Mouse (Mus musculus): ENCODE measurements around the gene Peak1. TPM values are rescaled to one million over a fixed set of nuclear protein-coding genes. Genes with fewer than 3 reads are reported as not detected.

Gene Peak1
- polyA plus RNA-seq, 1 experiment, result 8.2 TPM

DNA sequence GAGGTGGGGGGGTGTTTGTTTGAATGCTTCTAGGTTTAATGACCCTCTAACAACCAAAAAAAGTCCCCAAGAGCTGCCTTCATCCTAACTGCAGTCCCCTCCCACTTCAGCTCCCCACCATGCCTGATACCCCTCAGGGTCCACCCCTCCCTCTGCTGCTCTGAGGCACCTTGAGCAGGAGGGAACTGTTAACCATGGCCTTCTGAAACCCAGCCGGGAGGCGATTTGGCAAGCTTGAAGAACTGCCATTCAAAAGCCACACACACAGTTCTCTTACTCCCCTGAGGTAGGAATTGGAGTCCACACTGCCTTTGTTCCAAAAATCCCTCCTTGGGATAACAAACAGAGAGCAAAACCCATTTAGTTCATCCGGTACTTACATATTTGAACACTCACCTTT is 222.7 kb downstream of the Peak1 start:
- no peak for DNase-seq (ENCODE audit: low read depth in 1 of 2, low spot score in 2 of 2)
- H3K4me1 ChIP-seq (ENCODE audit: control insufficient read depth, insufficient read depth, insufficient read length), result no peaks in the 10 kb centered on the region
- TF ChIP-seq POLR2A (IDR thresholded peaks at IDR 0.05; ENCODE audit: low read depth, low read length) (no peak), CTCF (IDR thresholded peaks at IDR 0.05; ENCODE audit: extremely low read depth, insufficient read depth, insufficient read length, insufficient replicate concordance) (no peak)
- H3K27ac ChIP-seq (ENCODE audit: insufficient read depth, low read length), result no peak overlapping the region
- no peaks in the 10 kb centered on the region for H3K36me3 ChIP-seq (ENCODE audit: control insufficient read depth, insufficient read depth, low read length)
- WGBS, result 83% methylated on average over 3 of the region's 3 CpGs
- no peaks in the 10 kb centered on the region for H3K27me3 ChIP-seq (ENCODE audit: control insufficient read depth, insufficient read depth, low read length)
- H3K4me3 ChIP-seq (ENCODE audit: extremely low read depth, insufficient read depth, insufficient read length), result no peak overlapping the region

DNA sequence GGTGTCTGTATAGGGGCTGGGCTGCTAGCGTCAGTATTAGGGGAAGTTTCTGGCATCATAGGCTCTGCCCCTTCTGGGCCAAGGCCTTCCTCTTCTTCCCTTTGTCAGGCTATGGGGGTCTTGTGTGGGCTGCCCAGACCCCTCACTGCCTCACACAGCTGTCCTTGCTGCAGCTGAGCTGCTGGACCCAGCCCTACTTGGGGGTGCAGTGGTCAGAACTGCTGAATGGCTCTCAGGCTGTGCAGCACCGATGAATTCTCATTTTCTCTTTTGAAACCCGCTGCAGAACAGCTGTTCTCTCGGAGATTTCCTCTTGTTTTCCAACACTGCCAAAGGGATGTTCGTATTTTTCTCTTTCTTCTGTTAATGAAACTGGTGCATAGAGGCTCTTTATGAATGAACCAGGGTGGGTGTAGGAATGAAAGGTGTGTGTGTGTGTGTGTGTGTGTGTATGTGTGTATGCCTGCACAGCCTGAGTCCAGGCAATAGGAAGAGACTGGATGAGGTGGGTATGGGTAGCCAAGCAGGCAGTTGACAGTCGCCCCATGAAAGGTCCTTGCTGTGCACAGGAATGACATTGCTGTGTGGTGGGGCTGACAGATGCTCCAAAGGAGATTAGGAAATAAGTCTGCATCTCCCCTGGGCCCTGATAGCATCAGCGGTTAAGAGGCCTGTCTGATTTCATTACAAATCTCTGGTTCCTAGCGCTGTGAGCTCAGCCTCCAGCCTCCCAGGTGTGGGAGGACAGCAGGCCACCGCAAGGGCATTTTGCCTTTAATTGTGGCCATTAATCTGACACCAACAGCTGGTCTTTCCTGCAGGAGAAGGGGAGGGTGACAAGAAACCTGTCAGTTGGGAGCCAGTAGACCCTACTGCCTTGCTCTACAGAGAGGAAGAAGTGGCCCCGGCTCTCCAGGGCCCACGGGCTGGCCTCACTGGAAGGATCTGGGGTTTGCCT is 226.1 kb downstream of the Peak1 start:
- H3K27ac ChIP-seq (ENCODE audit: insufficient read depth, low read length), result no peak overlapping the region
- H3K4me1 ChIP-seq (ENCODE audit: control insufficient read depth, insufficient read depth, insufficient read length), result no peaks in the 10 kb centered on the region
- DNase-seq (ENCODE audit: low read depth in 1 of 2, low spot score in 2 of 2), result no peak
- TF ChIP-seq POLR2A (IDR thresholded peaks at IDR 0.05; ENCODE audit: low read depth, low read length), result no peak
- no peak for TF ChIP-seq CTCF (IDR thresholded peaks at IDR 0.05; ENCODE audit: extremely low read depth, insufficient read depth, insufficient read length, insufficient replicate concordance)
- no peaks in the 10 kb centered on the region for H3K27me3 ChIP-seq (ENCODE audit: control insufficient read depth, insufficient read depth, low read length)
- WGBS, result 78% methylated on average over 11 of the region's 11 CpGs
- H3K4me3 ChIP-seq (ENCODE audit: extremely low read depth, insufficient read depth, insufficient read length), result no peak overlapping the region
- no peaks in the 10 kb centered on the region for H3K36me3 ChIP-seq (ENCODE audit: control insufficient read depth, insufficient read depth, low read length)

DNA sequence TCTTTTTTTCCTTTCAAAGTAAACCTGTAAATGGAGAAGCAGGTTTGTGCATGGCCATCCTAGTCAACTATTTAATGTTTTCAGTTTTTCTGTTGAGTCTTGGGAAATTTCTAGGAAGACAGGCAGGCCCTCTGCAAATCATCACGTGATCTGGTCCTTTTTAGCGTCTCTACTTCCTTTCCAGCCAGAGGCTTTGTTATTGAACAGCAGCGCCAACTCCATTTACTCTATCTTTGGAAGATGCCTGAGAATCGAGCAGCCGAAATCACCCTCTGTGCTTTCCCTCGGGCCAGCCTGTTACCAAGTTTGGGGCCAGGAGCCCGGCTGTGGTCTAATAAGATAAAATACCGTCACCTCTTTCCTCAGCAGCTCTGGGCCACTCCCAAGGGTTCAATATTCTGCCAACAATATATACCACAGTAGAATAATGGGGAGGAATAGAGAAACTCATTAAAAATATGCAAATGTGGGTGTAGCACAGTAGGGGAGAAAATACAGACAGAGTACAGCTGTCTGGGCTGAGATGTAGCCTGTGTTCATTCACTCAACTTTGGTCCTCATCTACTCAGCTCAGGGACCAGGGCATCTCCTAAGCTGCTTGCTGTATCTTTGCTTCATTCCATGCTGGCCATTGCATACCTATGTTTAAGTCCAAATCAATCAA is 237.6 kb downstream of the Peak1 start:
- TF ChIP-seq CTCF (IDR thresholded peaks at IDR 0.05; ENCODE audit: extremely low read depth, insufficient read depth, insufficient read length, insufficient replicate concordance), result no peak
- no peak for TF ChIP-seq POLR2A (IDR thresholded peaks at IDR 0.05; ENCODE audit: low read depth, low read length)
- DNase-seq (ENCODE audit: low read depth in 1 of 2, low spot score in 2 of 2), result no peak
- Histone ChIP-seq H3K4me3 (ENCODE audit: extremely low read depth, insufficient read depth, insufficient read length) (no peak overlapping the region), H3K36me3 (ENCODE audit: control insufficient read depth, insufficient read depth, low read length) (no peaks in the 10 kb centered on the region), H3K4me1 (ENCODE audit: control insufficient read depth, insufficient read depth, insufficient read length) (no peaks in the 10 kb centered on the region), H3K27ac (ENCODE audit: insufficient read depth, low read length) (no peak overlapping the region), H3K27me3 (ENCODE audit: control insufficient read depth, insufficient read depth, low read length) (no peaks in the 10 kb centered on the region)
- 56% methylated on average over 8 of the region's 8 CpGs for WGBS

DNA sequence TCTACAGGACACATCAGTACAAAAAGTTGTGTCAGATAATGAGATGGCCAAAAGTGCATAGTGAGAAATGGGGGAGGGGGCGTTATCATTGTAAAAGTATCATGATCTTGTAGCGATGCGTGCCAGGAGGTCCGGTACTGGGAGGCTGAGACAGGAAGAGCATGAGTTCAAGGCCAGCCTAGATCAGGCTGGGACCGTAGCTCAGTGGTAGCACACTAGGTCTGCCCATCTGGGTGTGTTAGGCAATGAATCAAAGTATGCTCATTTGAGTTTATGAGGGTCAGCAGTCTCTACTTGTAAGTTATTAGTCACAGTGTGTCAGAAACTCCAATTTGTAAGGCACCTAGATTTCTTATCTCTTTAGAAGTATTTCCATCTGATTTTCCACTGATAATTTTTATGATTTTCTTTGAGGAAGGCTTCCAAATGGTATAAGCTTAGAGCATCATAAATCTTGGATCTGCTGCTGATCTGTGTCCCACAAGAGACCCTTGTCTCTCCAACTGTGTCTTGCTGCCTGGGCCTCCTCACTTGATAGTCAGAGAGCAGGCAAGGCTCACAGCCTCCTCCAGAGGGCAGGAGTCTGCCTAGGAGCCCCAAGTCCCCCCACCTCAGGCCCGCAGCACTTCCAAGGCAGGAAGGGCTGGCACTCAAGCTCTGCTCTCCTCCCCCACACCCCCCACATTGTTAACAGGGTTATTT is 238.3 kb downstream of the Peak1 start:
- TF ChIP-seq POLR2A (IDR thresholded peaks at IDR 0.05; ENCODE audit: low read depth, low read length) (no peak), CTCF (IDR thresholded peaks at IDR 0.05; ENCODE audit: extremely low read depth, insufficient read depth, insufficient read length, insufficient replicate concordance) (peak; percentile 8; the same call in 1 of the 2 replicates)
- H3K4me3 ChIP-seq (ENCODE audit: extremely low read depth, insufficient read depth, insufficient read length), result no peak overlapping the region
- H3K4me1 ChIP-seq (ENCODE audit: control insufficient read depth, insufficient read depth, insufficient read length), result no peaks in the 10 kb centered on the region
- H3K27me3 ChIP-seq (ENCODE audit: control insufficient read depth, insufficient read depth, low read length), result no peaks in the 10 kb centered on the region
- H3K27ac ChIP-seq (ENCODE audit: insufficient read depth, low read length), result no peak overlapping the region
- no peaks in the 10 kb centered on the region for H3K36me3 ChIP-seq (ENCODE audit: control insufficient read depth, insufficient read depth, low read length)
- no peak for DNase-seq (ENCODE audit: low read depth in 1 of 2, low spot score in 2 of 2)
- 79% methylated on average over 6 of the region's 6 CpGs for WGBS

DNA sequence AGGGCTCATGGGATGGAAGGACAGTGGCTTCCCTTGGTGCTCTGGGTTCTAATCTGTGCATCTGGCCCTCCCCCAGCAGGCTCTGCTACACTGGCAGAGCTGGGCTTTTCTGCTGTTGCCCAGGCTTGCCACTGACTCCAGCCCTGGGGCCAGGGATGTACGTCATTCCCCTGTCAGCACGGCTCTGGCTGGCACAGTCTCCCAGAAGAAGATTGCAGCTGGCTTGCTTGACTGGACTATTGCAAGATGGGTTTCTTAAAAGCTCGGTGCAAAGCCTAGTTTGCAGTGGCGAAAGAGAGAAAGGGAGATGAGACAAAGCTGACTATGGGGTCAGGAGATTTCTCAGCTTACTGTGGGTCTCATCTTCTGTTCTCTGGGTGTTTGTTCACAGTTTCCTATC is 240.5 kb downstream of the Peak1 start:
- H3K27ac ChIP-seq (ENCODE audit: insufficient read depth, low read length), result no peak overlapping the region

DNA sequence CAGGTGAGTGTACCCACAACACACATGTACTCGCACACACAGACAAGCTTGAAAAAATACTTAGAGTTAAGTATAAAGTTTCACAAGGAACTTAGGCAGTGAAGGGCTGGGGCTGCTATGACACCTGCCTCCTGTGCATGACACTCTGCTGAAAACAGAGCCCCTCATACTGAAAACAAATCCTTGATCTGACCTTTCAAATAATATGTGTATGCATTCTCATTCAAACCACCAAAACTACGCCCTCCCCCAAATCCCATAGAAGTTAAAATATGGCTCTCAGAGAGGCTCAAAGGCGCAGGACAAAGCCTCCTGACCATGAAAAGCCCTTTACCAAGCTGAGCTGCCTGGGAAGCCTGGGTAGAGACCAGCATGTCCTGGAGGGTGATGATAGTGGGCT is 242.6 kb downstream of the Peak1 start:
- no peak for DNase-seq (ENCODE audit: low read depth in 1 of 2, low spot score in 2 of 2)
- no peak overlapping the region for H3K4me3 ChIP-seq (ENCODE audit: extremely low read depth, insufficient read depth, insufficient read length)
- TF ChIP-seq CTCF (IDR thresholded peaks at IDR 0.05; ENCODE audit: extremely low read depth, insufficient read depth, insufficient read length, insufficient replicate concordance) (no peak), POLR2A (IDR thresholded peaks at IDR 0.05; ENCODE audit: low read depth, low read length) (no peak)
- no peaks in the 10 kb centered on the region for H3K27me3 ChIP-seq (ENCODE audit: control insufficient read depth, insufficient read depth, low read length)
- WGBS, result 87% methylated on average over 3 of the region's 3 CpGs
- no peaks in the 10 kb centered on the region for H3K4me1 ChIP-seq (ENCODE audit: control insufficient read depth, insufficient read depth, insufficient read length)
- no peak overlapping the region for H3K27ac ChIP-seq (ENCODE audit: insufficient read depth, low read length)
- no peaks in the 10 kb centered on the region for H3K36me3 ChIP-seq (ENCODE audit: control insufficient read depth, insufficient read depth, low read length)

More for the DNA sequence above, 240.5 kb downstream of the Peak1 start:
- no peaks in the 10 kb centered on the region for H3K36me3 ChIP-seq (ENCODE audit: control insufficient read depth, insufficient read depth, low read length)
- H3K27me3 ChIP-seq (ENCODE audit: control insufficient read depth, insufficient read depth, low read length), result no peaks in the 10 kb centered on the region
- WGBS, result 96% methylated on average over 4 of the region's 4 CpGs
- DNase-seq (ENCODE audit: low read depth in 1 of 2, low spot score in 2 of 2), result no peak
- no peaks in the 10 kb centered on the region for H3K4me1 ChIP-seq (ENCODE audit: control insufficient read depth, insufficient read depth, insufficient read length)
- TF ChIP-seq POLR2A (IDR thresholded peaks at IDR 0.05; ENCODE audit: low read depth, low read length), result no peak
- TF ChIP-seq CTCF (IDR thresholded peaks at IDR 0.05; ENCODE audit: extremely low read depth, insufficient read depth, insufficient read length, insufficient replicate concordance), result no peak
- no peak overlapping the region for H3K4me3 ChIP-seq (ENCODE audit: extremely low read depth, insufficient read depth, insufficient read length)
